Mouse (Mus musculus) small intestine, adult 2 months (tissue): ENCODE results near the gene Ptrh2. TPM values are rescaled to one million over a fixed set of nuclear protein-coding genes. Genes with fewer than 3 reads are reported as not detected.

ENCODE experiments used
- H3K27ac ChIP-seq: fragments of 200-500 bp; 2 replicates; pipeline ENCODE4 v1.5.1; 2012; ENCODE audit warnings: low read depth, low read length, control low read depth, inconsistent platforms; ENCODE audit not compliant: insufficient read depth
- H3K27me3 ChIP-seq: fragments of 200-500 bp; 2 replicates; pipeline ENCODE4 v1.6.1; 2012; ENCODE audit warnings: mild to moderate bottlenecking, moderate library complexity, low read length, inconsistent platforms; ENCODE audit not compliant: control insufficient read depth, insufficient read depth
- H3K36me3 ChIP-seq: fragments of 200-500 bp; 2 replicates; pipeline ENCODE4 v1.6.1; 2012; ENCODE audit warnings: mild to moderate bottlenecking, low read length, control low read depth, inconsistent platforms; ENCODE audit not compliant: control insufficient read depth, insufficient read depth
- H3K4me1 ChIP-seq: fragments of 200-500 bp; 2 replicates; pipeline ENCODE4 v1.6.1; 2012; ENCODE audit warnings: low read length, inconsistent platforms, mixed read lengths; ENCODE audit not compliant: control insufficient read depth, insufficient read depth, insufficient read length
- H3K4me3 ChIP-seq: fragments of 200-500 bp; 2 replicates; pipeline ENCODE4 v1.5.1; 2012; ENCODE audit warnings: low read depth, mild to moderate bottlenecking, control low read depth, inconsistent platforms, low read length, moderate library complexity
- CTCF ChIP-seq: fragments of 200-500 bp; IDR thresholded peaks from 2 replicates; pipeline ENCODE4 v1.5.1; 2012; ENCODE audit warnings: low read depth, mild to moderate bottlenecking, control low read depth, inconsistent platforms, low read length, moderate library complexity, mixed read lengths; ENCODE audit not compliant: insufficient replicate concordance, insufficient read length; ENCODE audit errors: extremely low read depth
- POLR2A ChIP-seq: fragments of 200-500 bp; IDR thresholded peaks from 2 replicates; pipeline ENCODE4 v1.6.1; 2012; ENCODE audit warnings: low read depth, mild to moderate bottlenecking, control low read depth, inconsistent platforms, low read length, moderate library complexity
- WGBS: fragments of 180-500 bp; shearing (Covaris S2); methylation state at CpG from one replicate; pipeline ENCODE4 v1.1.7; 2018; 5-methylcytosine and 5-hydroxymethylcytosine counted together
- polyA plus RNA-seq: library from polyadenylated mRNA; depleted of rRNA; stranded (reverse); fragments of >200 nt; gene quantifications from 2 replicates; pipeline ENCODE4 v1.2.3, GENCODE M21; 2012

The Ptrh2 gene
- polyA plus RNA-seq, 1 experiment: 1.5 TPM

DNA sequence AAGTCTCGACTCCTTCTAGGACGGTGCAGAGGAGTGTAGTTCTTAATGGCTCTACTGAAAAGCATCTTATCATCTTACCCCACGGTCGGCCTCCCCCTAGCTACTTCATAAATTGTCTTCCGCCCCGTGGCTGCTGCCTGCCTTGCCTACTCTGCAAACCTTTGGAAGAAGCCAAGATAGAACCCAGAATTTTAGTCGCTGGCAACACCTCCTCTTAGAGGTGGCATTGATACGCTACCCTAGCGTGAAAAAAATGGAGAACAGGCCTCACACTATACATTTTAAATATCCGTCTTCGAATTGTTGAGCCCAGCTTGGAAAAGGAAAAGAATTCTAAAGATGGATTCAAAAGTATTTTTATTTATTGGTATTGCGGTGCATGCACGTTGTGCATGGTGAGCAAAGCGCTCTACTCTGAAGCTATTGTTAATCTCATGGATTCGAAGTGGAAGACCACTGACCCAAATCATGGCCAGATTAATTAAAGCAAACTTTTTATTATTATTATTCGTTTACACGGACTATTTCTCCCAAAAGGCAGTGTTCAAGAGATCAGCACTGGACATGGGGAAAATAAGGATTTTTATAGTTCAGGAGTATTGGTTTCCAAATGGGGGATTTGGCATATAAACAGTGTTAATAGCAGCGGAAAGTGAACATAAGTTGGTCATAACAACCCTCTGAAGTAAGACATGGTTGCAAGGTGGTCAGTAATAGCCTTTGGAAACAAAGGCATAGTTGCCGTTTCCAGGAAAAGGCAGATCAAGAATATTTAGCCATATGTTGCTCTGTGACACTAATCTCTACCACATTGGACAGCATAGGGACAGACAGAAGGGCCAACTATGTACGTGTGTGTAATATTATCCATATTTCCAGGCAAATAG, 584 bp downstream of the Ptrh2 start:
- peaks cover 6% of the 10 kb centered on the region; the same call in 1 of the 2 replicates for H3K4me1 ChIP-seq
- peak overlapping the region; percentile 90 for H3K27ac ChIP-seq
- TF ChIP-seq CTCF (no peak), POLR2A (no peak)
- peaks cover 6% of the 10 kb centered on the region for H3K36me3 ChIP-seq
- WGBS: under 1% methylated on average over 20 of the region's 20 CpGs
- no peaks in the 10 kb centered on the region for H3K27me3 ChIP-seq
- peak overlapping the region; percentile 99 for H3K4me3 ChIP-seq

DNA sequence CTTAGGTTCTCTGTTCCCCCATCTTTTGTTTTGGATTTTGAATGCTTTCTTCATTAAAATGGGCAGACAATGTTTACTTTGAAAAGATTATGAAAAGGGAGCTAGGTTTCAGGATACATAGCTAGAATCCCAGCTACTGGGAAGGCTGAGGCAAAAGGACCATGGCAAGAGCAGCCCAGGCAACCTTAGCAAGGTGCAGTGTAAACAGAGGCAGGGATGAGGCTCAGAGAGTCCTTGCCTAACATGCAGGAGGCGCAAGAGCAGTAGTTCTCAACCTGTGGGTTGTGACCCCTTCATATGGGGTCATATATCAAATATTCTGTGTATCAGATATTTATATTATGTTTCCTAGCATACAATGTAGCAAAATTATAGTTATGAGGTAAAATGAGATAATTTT, 1.6 kb downstream of the Ptrh2 start:
- Histone ChIP-seq H3K27ac (no peak overlapping the region), H3K4me3 (no peak overlapping the region), H3K4me1 (peaks cover 2% of the 10 kb centered on the region; the same call in 1 of the 2 replicates), H3K27me3 (no peaks in the 10 kb centered on the region), H3K36me3 (peaks cover 11% of the 10 kb centered on the region)
- WGBS: 75% methylated on average over 1 of the region's 1 CpGs
- no peak for TF ChIP-seq CTCF
- TF ChIP-seq POLR2A: no peak

GRCm38 (mm10) chr11:86690383-86690782, 6.6 kb downstream of the Ptrh2 start:
- H3K4me3 ChIP-seq: no peak overlapping the region
- TF ChIP-seq POLR2A (no peak), CTCF (no peak)
- no peaks in the 10 kb centered on the region for H3K27me3 ChIP-seq
- no peak overlapping the region for H3K27ac ChIP-seq
- 80% methylated on average over 3 of the region's 3 CpGs for WGBS
- no peaks in the 10 kb centered on the region; the same call in 1 of the 2 replicates for H3K4me1 ChIP-seq
- H3K36me3 ChIP-seq: peaks cover 45% of the 10 kb centered on the region

GRCm38 (mm10) chr11:86691482-86691881, 7.7 kb downstream of the Ptrh2 start:
- Histone ChIP-seq H3K4me1 (no peaks in the 10 kb centered on the region), H3K4me3 (no peak overlapping the region), H3K27ac (no peak overlapping the region), H3K27me3 (no peaks in the 10 kb centered on the region), H3K36me3 (peaks cover 50% of the 10 kb centered on the region)
- 86% methylated on average over 3 of the region's 3 CpGs for WGBS
- no peak for TF ChIP-seq POLR2A
- TF ChIP-seq CTCF: no peak

DNA sequence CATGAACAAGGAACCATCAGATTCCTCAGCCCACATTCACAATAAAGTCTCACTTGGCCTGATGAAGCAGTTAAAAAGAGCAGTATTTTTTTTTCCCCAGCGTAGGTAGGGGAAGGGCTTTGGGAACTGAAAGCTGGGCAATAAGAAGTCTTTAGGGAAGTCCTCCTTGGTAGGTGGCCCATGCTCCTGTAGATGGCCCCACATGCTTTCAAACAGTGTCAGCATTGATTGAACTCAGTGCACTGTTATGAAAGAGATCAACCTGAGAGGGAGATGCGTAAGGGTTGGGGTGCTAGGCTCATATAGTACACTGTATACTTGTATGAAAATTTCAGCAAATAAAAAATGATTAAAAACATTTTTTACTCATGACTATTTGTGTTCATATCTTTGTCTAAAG, 8.2 kb downstream of the Ptrh2 start:
- 85% methylated on average over 2 of the region's 2 CpGs for WGBS
- no peaks in the 10 kb centered on the region for H3K27me3 ChIP-seq
- H3K27ac ChIP-seq: no peak overlapping the region
- TF ChIP-seq POLR2A (no peak), CTCF (no peak)
- H3K36me3 ChIP-seq: peaks cover 55% of the 10 kb centered on the region
- no peak overlapping the region for H3K4me3 ChIP-seq
- H3K4me1 ChIP-seq: no peaks in the 10 kb centered on the region

DNA sequence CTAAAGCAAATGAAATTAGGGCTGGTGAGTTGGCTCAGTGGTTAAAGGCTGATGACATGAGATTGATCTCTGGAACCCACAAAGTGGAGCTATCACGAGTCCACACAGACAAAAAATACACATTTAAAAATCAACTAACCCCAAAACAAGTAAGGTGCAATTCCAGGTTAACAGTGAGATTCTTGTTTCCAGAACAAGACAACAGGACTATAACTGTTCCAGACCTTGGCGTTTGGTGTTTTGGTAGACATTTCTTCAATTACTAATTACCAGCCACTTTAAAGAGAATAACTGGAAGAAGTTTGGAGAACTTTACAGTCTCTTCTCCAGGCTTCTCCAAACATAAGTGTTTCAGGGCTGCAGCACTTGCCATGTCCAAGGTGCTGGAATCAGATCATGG, 8.8 kb downstream of the Ptrh2 start:
- H3K4me3 ChIP-seq: no peak overlapping the region
- peaks cover 60% of the 10 kb centered on the region for H3K36me3 ChIP-seq
- 80% methylated on average over 2 of the region's 2 CpGs for WGBS
- no peaks in the 10 kb centered on the region for H3K4me1 ChIP-seq
- H3K27me3 ChIP-seq: no peaks in the 10 kb centered on the region
- no peak overlapping the region for H3K27ac ChIP-seq
- TF ChIP-seq CTCF: no peak
- TF ChIP-seq POLR2A: no peak

DNA sequence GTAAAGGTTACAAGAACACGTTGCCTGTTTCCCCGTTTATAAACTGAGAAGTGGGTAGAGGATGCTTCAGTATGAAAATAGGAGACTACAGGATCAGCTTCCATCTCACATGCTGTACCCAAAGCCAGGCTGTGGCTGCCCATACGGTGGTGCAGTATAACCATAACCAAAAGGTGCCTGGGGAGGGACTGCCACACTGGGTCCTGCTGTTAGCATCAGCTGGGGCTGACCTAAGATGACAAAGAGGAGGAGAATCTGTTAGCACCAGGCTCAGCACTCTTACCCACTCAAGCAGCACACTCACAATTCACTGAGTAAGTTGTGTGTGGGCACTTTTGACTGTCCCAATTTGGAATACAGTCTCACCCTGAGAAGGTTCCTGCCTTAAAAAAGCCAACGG, 11.7 kb downstream of the Ptrh2 start:
- WGBS: 81% methylated on average over 4 of the region's 4 CpGs
- TF ChIP-seq CTCF (no peak), POLR2A (no peak)

More for the DNA sequence above, 11.7 kb downstream of the Ptrh2 start:
- Histone ChIP-seq H3K27me3 (no peaks in the 10 kb centered on the region), H3K4me3 (no peak overlapping the region), H3K4me1 (no peaks in the 10 kb centered on the region), H3K36me3 (peaks cover 65% of the 10 kb centered on the region), H3K27ac (no peak overlapping the region)
